Mouse (Mus musculus): ENCODE data around the gene Map1lc3b. TPM values are rescaled to one million over a fixed set of nuclear protein-coding genes. Genes with fewer than 3 reads are reported as not detected.

Gene Map1lc3b
- 411 and 420 TPM in 2 replicates for polyA plus RNA-seq (2015; fragmentation: Nextera tagmentation; extraction: Ambion mirVana)

- H3K4me2 ChIP-seq, result peak within 1 kb of the TSS; percentile 95
These were observed at the start of gene Map1lc3b for GRCm38 (mm10) chr8:121590203-121591177. Gene Map1lc3b, plus strand, starts transcription at chr8:121590361.

GRCm38 (mm10) chr8:121541862-121542261 is 48.3 kb upstream of the Map1lc3b start:
- H3K36me3 ChIP-seq, result no peaks in the 10 kb centered on the region
- ATAC-seq (ENCODE audit: low read depth), result no peak
- H3K4me3 ChIP-seq, result no peak overlapping the region
- H3K9me3 ChIP-seq, result peaks cover 7% of the 10 kb centered on the region; the same call in 1 of the 2 replicates
- no peak overlapping the region for H3K9ac ChIP-seq
- H3K4me1 ChIP-seq (replicated peaks), result 0 out of 2 replicates have a peak, but pooled peaks cover 4% of the 10 kb centered on the region
- WGBS, result 81% methylated on average over 19 of the region's 19 CpGs
- no peak overlapping the region for H3K27ac ChIP-seq (replicated peaks)
- H3K27me3 ChIP-seq, result peaks cover 8% of the 10 kb centered on the region; the same call in 1 of the 2 replicates
- H3K4me2 ChIP-seq, result no peak overlapping the region

More at GRCm38 (mm10) chr8:121590203-121591177, at the start of gene Map1lc3b:
- H3K4me1 ChIP-seq (replicated peaks), result peaks cover 40% of the 10 kb centered on the region
- H3K4me3 ChIP-seq, result peak within 1 kb of the TSS; percentile 97
- WGBS, result under 1% methylated on average over 94 of the region's 94 CpGs
- peak within 1 kb of the TSS; percentile 88 for H3K27ac ChIP-seq (replicated peaks)
- ATAC-seq (ENCODE audit: low read depth), result peak; percentile 84
- H3K27me3 ChIP-seq, result no peaks in the 10 kb centered on the region
- H3K9me3 ChIP-seq, result no peaks in the 10 kb centered on the region
- peak within 1 kb of the TSS; percentile 96 for H3K9ac ChIP-seq
- peaks cover 23% of the 10 kb centered on the region for H3K36me3 ChIP-seq

- H3K4me2 ChIP-seq, result no peak overlapping the region
- H3K27ac ChIP-seq (replicated peaks), result no peak overlapping the region
- no peaks in the 10 kb centered on the region for H3K36me3 ChIP-seq
- WGBS, result 70% methylated on average over 13 of the region's 13 CpGs
- no peak overlapping the region for H3K9ac ChIP-seq
- ATAC-seq (ENCODE audit: low read depth), result no peak
- no peak overlapping the region for H3K4me3 ChIP-seq
- H3K27me3 ChIP-seq, result peaks cover 8% of the 10 kb centered on the region; the same call in 1 of the 2 replicates
- H3K9me3 ChIP-seq, result peaks cover 7% of the 10 kb centered on the region; the same call in 1 of the 2 replicates
- H3K4me1 ChIP-seq (replicated peaks), result 0 out of 2 replicates have a peak, but pooled peaks cover 4% of the 10 kb centered on the region
These were observed 47.3 kb upstream of the Map1lc3b start for GRCm38 (mm10) chr8:121542901-121543300.

DNA sequence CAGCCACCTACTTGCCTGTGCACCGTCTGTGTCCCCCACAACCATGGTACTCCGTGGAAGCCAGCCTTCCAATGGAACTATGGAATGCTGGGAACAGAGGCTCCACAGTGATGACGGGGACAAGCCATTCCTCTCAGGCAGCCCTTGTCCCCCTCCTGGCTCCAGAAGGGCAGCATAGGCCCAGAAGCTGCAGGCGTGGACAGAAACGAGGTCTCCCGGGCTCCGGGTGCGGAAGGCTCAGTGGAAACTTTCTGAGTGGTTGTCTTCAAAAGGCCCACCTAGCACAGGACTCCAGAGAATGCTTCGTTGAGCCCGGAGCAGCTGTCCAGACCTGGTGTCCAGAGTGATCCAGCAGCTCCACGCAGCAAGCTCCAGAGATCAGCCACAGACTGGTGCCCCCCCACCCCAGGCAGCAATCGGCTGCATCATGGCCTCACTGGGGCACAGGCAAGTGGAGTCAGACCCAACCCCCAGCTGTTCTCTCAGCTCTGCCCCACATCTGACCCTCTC is 45.8 kb upstream of the Map1lc3b start, which contains the start of gene 1700018B08Rik:
1700018B08Rik (minus strand) TSS at position 45 of the 510 bp plus-strand sequence.
- peaks cover 7% of the 10 kb centered on the region; the same call in 1 of the 2 replicates for H3K9me3 ChIP-seq
- no peak within 1 kb of the TSS for H3K27ac ChIP-seq (replicated peaks)
- H3K4me2 ChIP-seq, result no peak within 1 kb of the TSS
- H3K27me3 ChIP-seq, result peaks cover 8% of the 10 kb centered on the region; the same call in 1 of the 2 replicates
- no peak within 1 kb of the TSS for H3K4me3 ChIP-seq
- WGBS, result 86% methylated on average over 12 of the region's 12 CpGs
- no peak for ATAC-seq (ENCODE audit: low read depth)
- 0 out of 2 replicates have a peak, but pooled peaks cover 4% of the 10 kb centered on the region for H3K4me1 ChIP-seq (replicated peaks)
- 0 out of 2 replicates have a peak, but pooled peaks cover under 1% of the 10 kb centered on the region for H3K36me3 ChIP-seq
- no peak within 1 kb of the TSS; the same call in 1 of the 2 replicates for H3K9ac ChIP-seq

DNA sequence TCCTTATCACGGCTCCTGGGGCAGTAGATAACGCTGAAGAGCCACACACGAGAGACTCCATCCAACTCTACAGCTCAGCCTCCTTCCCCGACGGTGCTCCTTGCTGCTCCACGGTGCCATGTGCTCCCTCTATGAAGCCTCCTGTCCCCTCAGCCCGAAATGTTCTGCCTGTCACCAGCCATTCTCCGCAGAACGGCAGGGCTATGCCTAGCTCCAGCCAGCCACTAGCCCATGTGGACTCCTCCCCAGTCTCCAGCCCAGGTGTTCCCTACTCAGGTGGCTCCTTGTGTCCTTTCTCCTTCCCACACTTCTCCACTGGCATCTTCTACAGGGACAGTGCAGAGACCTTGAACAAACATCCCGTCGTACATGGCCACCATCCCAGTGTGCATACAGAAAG is 45.2 kb upstream of the Map1lc3b start:
- peaks cover 8% of the 10 kb centered on the region; the same call in 1 of the 2 replicates for H3K27me3 ChIP-seq
- WGBS, result 78% methylated on average over 11 of the region's 11 CpGs
- H3K9ac ChIP-seq, result no peak overlapping the region; the same call in 1 of the 2 replicates
- peaks cover 7% of the 10 kb centered on the region; the same call in 1 of the 2 replicates for H3K9me3 ChIP-seq
- peaks cover 6% of the 10 kb centered on the region; the same call in 1 of the 2 replicates for H3K36me3 ChIP-seq
- no peak overlapping the region for H3K4me2 ChIP-seq
- no peak overlapping the region for H3K4me3 ChIP-seq
- 0 out of 2 replicates have a peak, but pooled peaks cover 4% of the 10 kb centered on the region for H3K4me1 ChIP-seq (replicated peaks)
- no peak for ATAC-seq (ENCODE audit: low read depth)
- H3K27ac ChIP-seq (replicated peaks), result no peak overlapping the region

DNA sequence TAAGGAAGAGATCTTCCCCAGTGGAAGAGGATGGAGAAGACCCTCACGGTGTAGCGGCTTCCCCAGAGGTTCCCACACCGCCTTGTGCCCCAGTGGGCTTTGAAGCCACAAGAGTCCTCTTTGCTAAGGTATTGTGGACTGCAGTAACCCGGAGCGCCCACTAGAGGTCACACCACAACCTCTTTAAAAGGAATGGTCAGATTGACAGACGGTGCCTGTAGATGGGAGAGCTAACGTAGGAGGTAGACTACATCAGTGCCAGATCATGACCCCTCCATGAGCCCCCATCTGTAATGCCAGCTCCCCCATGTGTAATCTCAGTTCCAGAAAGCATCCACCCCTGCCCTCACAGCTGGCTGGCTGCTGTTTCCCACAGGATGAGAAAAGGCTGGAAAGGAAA is 43.0 kb upstream of the Map1lc3b start:
- WGBS, result 9% methylated on average over 7 of the region's 7 CpGs
- peak; percentile 57; the same call in 1 of the 2 replicates for ATAC-seq (ENCODE audit: low read depth)

GRCm38 (mm10) chr8:121550056-121550455 is 40.1 kb upstream of the Map1lc3b start:
- H3K27me3 ChIP-seq, result peaks cover 2% of the 10 kb centered on the region; the same call in 1 of the 2 replicates
- 91% methylated on average over 6 of the region's 6 CpGs for WGBS
- H3K27ac ChIP-seq (replicated peaks), result no peak overlapping the region
- H3K4me1 ChIP-seq (replicated peaks), result no peaks in the 10 kb centered on the region
- H3K9ac ChIP-seq, result no peak overlapping the region
- peaks cover 58% of the 10 kb centered on the region for H3K36me3 ChIP-seq
- no peak overlapping the region for H3K4me2 ChIP-seq
- no peak overlapping the region for H3K4me3 ChIP-seq
- no peaks in the 10 kb centered on the region for H3K9me3 ChIP-seq
- ATAC-seq (ENCODE audit: low read depth), result no peak

More for the DNA sequence above, 43.0 kb upstream of the Map1lc3b start:
- H3K4me1 ChIP-seq (replicated peaks), result 0 out of 2 replicates have a peak, but pooled peaks cover 4% of the 10 kb centered on the region
- H3K4me2 ChIP-seq, result no peak overlapping the region
- peaks cover 28% of the 10 kb centered on the region for H3K36me3 ChIP-seq
- no peak overlapping the region for H3K27ac ChIP-seq (replicated peaks)
- H3K9me3 ChIP-seq, result no peaks in the 10 kb centered on the region
- H3K27me3 ChIP-seq, result peaks cover 8% of the 10 kb centered on the region; the same call in 1 of the 2 replicates
- H3K9ac ChIP-seq, result 0 out of 2 replicates have a peak overlapping the region, but pooled peaks have one; percentile 26
- H3K4me3 ChIP-seq, result no peak overlapping the region

DNA sequence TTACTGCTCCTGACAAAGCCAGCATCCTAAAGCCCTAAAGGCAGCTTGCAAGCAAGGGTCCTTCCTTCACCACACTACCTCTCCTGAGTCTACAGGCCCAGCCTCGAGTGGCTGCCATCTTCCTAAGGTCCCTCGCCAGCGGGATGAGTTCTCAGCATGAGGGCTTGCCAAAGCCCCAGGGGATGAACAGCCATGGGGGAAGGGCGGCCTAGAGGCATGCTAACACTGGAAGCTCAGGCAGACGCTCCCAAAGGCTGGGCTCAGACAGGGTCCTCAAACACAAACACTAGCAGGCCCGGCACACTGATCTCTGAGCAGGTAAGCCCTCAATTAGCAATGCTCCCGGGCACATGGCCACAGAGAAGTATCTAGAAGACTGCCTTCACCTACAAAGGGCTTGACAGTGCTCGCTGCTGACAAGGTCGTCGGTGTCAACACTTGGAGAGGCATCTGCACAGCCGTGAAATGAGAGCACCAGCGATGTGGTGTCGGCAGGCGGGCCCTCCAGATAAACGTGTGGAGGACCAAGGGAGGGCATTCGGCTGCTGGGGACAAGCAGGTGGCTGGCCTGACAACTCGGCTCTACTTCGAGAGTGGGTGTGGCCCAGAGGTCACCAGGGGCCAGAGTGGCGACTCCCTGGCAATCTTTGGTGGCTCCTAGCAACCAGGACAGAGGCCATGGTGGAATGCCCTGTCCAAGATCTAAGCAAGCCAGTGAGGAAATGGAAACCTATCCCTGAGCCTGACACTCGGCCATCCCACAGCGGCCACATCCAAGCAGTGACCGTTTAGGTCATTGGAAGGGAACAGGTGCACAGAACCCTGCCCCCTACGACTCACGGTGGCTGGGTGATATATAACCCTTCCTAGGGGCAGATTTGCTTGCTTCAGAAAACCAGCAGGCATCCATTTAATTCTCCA is 38.8 kb upstream of the Map1lc3b start:
- Histone ChIP-seq H3K36me3 (peaks cover 67% of the 10 kb centered on the region), H3K27ac (replicated peaks) (no peak overlapping the region), H3K4me3 (no peak overlapping the region), H3K9me3 (no peaks in the 10 kb centered on the region), H3K4me2 (no peak overlapping the region), H3K27me3 (no peaks in the 10 kb centered on the region), H3K9ac (no peak overlapping the region), H3K4me1 (replicated peaks) (no peaks in the 10 kb centered on the region)
- no peak for ATAC-seq (ENCODE audit: low read depth)
- WGBS, result 62% methylated on average over 24 of the region's 24 CpGs

GRCm38 (mm10) chr8:121552506-121552905 is 37.7 kb upstream of the Map1lc3b start:
- WGBS, result 91% methylated on average over 9 of the region's 9 CpGs
- no peak overlapping the region for H3K27ac ChIP-seq (replicated peaks)
- no peak overlapping the region for H3K4me2 ChIP-seq
- no peaks in the 10 kb centered on the region for H3K9me3 ChIP-seq
- ATAC-seq (ENCODE audit: low read depth), result no peak
- no peak overlapping the region for H3K4me3 ChIP-seq
- H3K36me3 ChIP-seq, result peaks cover 69% of the 10 kb centered on the region
- H3K27me3 ChIP-seq, result no peaks in the 10 kb centered on the region
- no peaks in the 10 kb centered on the region for H3K4me1 ChIP-seq (replicated peaks)
- no peak overlapping the region for H3K9ac ChIP-seq

DNA sequence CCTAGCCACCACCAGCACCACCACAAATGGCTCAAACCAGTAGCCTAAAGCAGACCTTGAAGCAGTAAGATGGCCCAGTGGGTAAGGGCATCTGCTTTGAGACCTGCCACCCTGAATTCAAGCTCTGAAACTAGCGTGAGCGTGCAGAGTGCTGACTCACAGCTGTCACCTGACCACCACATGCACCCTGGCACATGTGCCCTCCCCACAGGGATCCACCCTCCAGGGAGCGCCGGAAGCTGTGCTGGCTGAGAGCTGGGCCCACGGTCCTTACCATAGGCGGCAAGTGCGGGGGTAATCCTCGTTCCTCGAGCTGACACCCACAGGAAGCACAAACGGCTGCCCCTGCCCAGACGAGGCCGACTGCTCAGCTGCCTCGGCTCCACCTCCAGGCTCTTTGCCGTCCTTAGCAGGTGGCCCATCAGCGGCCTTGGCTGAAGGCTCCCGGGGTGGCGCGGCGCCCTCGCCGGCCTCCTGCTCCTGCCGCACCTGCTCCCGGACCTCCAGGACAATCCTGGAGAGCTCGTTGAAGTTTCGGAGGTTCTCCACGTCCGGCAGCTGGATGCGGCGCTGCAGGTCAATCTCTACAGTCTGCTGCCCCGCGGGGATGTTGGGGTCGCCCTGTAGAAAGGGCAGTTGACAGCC is 36.2 kb upstream of the Map1lc3b start:
- H3K27ac ChIP-seq (replicated peaks), result no peak overlapping the region
- ATAC-seq (ENCODE audit: low read depth), result no peak
- no peaks in the 10 kb centered on the region for H3K27me3 ChIP-seq
- H3K9me3 ChIP-seq, result no peaks in the 10 kb centered on the region
- WGBS, result 94% methylated on average over 32 of the region's 32 CpGs
- H3K36me3 ChIP-seq, result peaks cover 83% of the 10 kb centered on the region
- H3K4me2 ChIP-seq, result no peak overlapping the region
- no peaks in the 10 kb centered on the region for H3K4me1 ChIP-seq (replicated peaks)
- H3K4me3 ChIP-seq, result no peak overlapping the region
- H3K9ac ChIP-seq, result no peak overlapping the region
